Mouse (Mus musculus) hindbrain, embryonic 10.5 days (tissue): Measurements from ENCODE around the gene Polr1c. TPM values are rescaled to one million over a fixed set of nuclear protein-coding genes. Genes with fewer than 3 reads are reported as not detected.

Source experiments
- microRNA counts: library from miRNA; unstranded; fragments of <30 nt; microRNA quantifications from one replicate; lab custom pipeline; 2017
- polyA plus RNA-seq: library from polyadenylated mRNA; unstranded; fragments of >200 nt; fragmentation: Nextera tagmentation; extraction: Ambion mirVana; gene quantifications from 2 replicates; pipeline ENCODE4 v1.2.1, GENCODE M21; 2016

The Polr1c gene
- polyA plus RNA-seq, 1 experiment from 2014 or later: 107 TPM

MicroRNA genes within 50 kb of the gene (microRNA counts, 519-probe panel; counts per million panel counts)
- 1,255 counts per million, percentile 77 among the panel's probes with 10 or more counts for microRNA mmu-miR-693-3p (lab: Ali Mortazavi, UCI)
- microRNA mmu-miR-693-5p (lab: Ali Mortazavi, UCI): 1,255 counts per million, percentile 77 among the panel's probes with 10 or more counts

Other genes starting within 250 kb of the Polr1c start
- gene Vegfa, start 215.7 kb downstream of the Polr1c start, polyA plus RNA-seq: 2.0 TPM in 2 replicates
- 148 and 151 TPM in 2 replicates for gene Mrps18a, start 137.1 kb downstream of the Polr1c start, polyA plus RNA-seq
- gene Rsph9, start 103.8 kb downstream of the Polr1c start, polyA plus RNA-seq: 14.5 and 20.5 TPM in 2 replicates
- gene Mad2l1bp, start 94.5 kb downstream of the Polr1c start, polyA plus RNA-seq: 38.7 and 38.9 TPM in 2 replicates
- gene Gtpbp2, start 87.0 kb downstream of the Polr1c start, polyA plus RNA-seq: 32.6 and 37.8 TPM in 2 replicates
- gene Polh, start 45.4 kb downstream of the Polr1c start, polyA plus RNA-seq: 13.0 and 13.1 TPM in 2 replicates
- 59.2 and 66.8 TPM in 2 replicates for gene Xpo5, start 45.3 kb downstream of the Polr1c start, polyA plus RNA-seq
- 73.1 and 85.0 TPM in 2 replicates for gene Yipf3, start within 50 bp of the Polr1c start, polyA plus RNA-seq
- 2.0 and 3.8 TPM in 2 replicates for gene Lrrc73, start 5.5 kb upstream of the Polr1c start, polyA plus RNA-seq
- gene Tjap1, start 35.0 kb upstream of the Polr1c start, polyA plus RNA-seq: 60.1 and 67.3 TPM in 2 replicates
- gene Dlk2, start 49.4 kb upstream of the Polr1c start, polyA plus RNA-seq: 1.4 and 1.5 TPM in 2 replicates
- 6.6 and 7.6 TPM in 2 replicates for gene Abcc10, start 80.3 kb upstream of the Polr1c start, polyA plus RNA-seq
- gene Zfp318, start 135.7 kb upstream of the Polr1c start, polyA plus RNA-seq: 10.5 and 12.6 TPM in 2 replicates
- gene Crip3, start 180.9 kb upstream of the Polr1c start, polyA plus RNA-seq: 0.50 and 0.64 TPM in 2 replicates
- not detected in 2 replicates for gene Slc22a7, start 190.4 kb upstream of the Polr1c start, polyA plus RNA-seq
- 1.4 and 2.1 TPM in 2 replicates for gene Ttbk1, start 239.6 kb upstream of the Polr1c start, polyA plus RNA-seq
- gene Dnph1, start 248.7 kb upstream of the Polr1c start, polyA plus RNA-seq: 75.2 and 91.2 TPM in 2 replicates